Mouse (Mus musculus): ENCODE measurements around the gene Olfr320. TPM values are rescaled to one million over a fixed set of nuclear protein-coding genes. Genes with fewer than 3 reads are reported as not detected.

Olfr320 gene
- total RNA-seq (2014; rRNA removed) (not detected in 2 replicates), polyA plus RNA-seq (2015; fragmentation: Nextera tagmentation; extraction: Ambion mirVana) (not detected in 2 replicates)

GRCm38 (mm10) chr11:58680799-58681198 is at the start of gene Olfr320:
Gene Olfr320 (plus strand): TSS chr11:58681099.
- TF ChIP-seq CTCF (IDR thresholded peaks at IDR 0.05; ENCODE audit: low read depth) = no peak
- H3K27me3 ChIP-seq (ENCODE audit: insufficient read depth, low read length) = no peaks in the 10 kb centered on the region
- 94% methylated on average over 1 of the region's 1 CpGs for WGBS
- H3K9ac ChIP-seq (replicated peaks; ENCODE audit: low read length) = no peak within 1 kb of the TSS
- H3K4me2 ChIP-seq (ENCODE audit: low read depth, low read length) = no peak within 1 kb of the TSS
- no peaks in the 10 kb centered on the region for H3K9me3 ChIP-seq (ENCODE audit: low read length)
- no peak for ATAC-seq
- H3K4me1 ChIP-seq (ENCODE audit: insufficient read depth, low read length) = no peaks in the 10 kb centered on the region
- H3K4me3 ChIP-seq (ENCODE audit: low read length) = no peak within 1 kb of the TSS
- H3K36me3 ChIP-seq (ENCODE audit: insufficient read depth, low read length) = no peaks in the 10 kb centered on the region
- no peak for DNase-seq (ENCODE audit: low spot score)
- no peak within 1 kb of the TSS for H3K27ac ChIP-seq

- no peaks in the 10 kb centered on the region for H3K36me3 ChIP-seq (ENCODE audit: insufficient read depth, low read length)
- no peaks in the 10 kb centered on the region for H3K27me3 ChIP-seq (ENCODE audit: insufficient read depth, low read length)
- no peak overlapping the region for H3K27ac ChIP-seq
- H3K9ac ChIP-seq (replicated peaks; ENCODE audit: low read length) = no peak overlapping the region
- ATAC-seq (no peak), DNase-seq (ENCODE audit: low spot score) (no peak)
- no peak for TF ChIP-seq CTCF (IDR thresholded peaks at IDR 0.05; ENCODE audit: low read depth)
- H3K4me1 ChIP-seq (ENCODE audit: insufficient read depth, low read length) = no peaks in the 10 kb centered on the region
- WGBS = 53% methylated on average over 4 of the region's 4 CpGs
- H3K9me3 ChIP-seq (ENCODE audit: low read length) = no peaks in the 10 kb centered on the region
- no peak overlapping the region for H3K4me2 ChIP-seq (ENCODE audit: low read depth, low read length)
- H3K4me3 ChIP-seq (ENCODE audit: low read length) = no peak overlapping the region
Measured at GRCm38 (mm10) chr11:58634878-58635277, 46.0 kb upstream of the Olfr320 start.

GRCm38 (mm10) chr11:58636376-58636977 is 44.4 kb upstream of the Olfr320 start:
- Histone ChIP-seq H3K9ac (replicated peaks; ENCODE audit: low read length) (no peak overlapping the region), H3K36me3 (ENCODE audit: insufficient read depth, low read length) (no peaks in the 10 kb centered on the region), H3K27me3 (ENCODE audit: insufficient read depth, low read length) (no peaks in the 10 kb centered on the region), H3K4me1 (ENCODE audit: insufficient read depth, low read length) (no peaks in the 10 kb centered on the region), H3K4me3 (ENCODE audit: low read length) (no peak overlapping the region), H3K9me3 (ENCODE audit: low read length) (no peaks in the 10 kb centered on the region), H3K27ac (no peak overlapping the region), H3K4me2 (ENCODE audit: low read depth, low read length) (no peak overlapping the region)
- peak; percentile 85 for TF ChIP-seq CTCF (IDR thresholded peaks at IDR 0.05; ENCODE audit: low read depth)
- DNase-seq (ENCODE audit: low spot score) (peak; percentile 69), ATAC-seq (no peak)
- 22% methylated on average over 3 of the region's 4 CpGs for WGBS

GRCm38 (mm10) chr11:58638176-58638701 is 42.7 kb upstream of the Olfr320 start:
- no peak overlapping the region for H3K4me3 ChIP-seq (ENCODE audit: low read length)
- TF ChIP-seq CTCF (IDR thresholded peaks at IDR 0.05; ENCODE audit: low read depth) = no peak
- no peak overlapping the region for H3K27ac ChIP-seq
- H3K4me1 ChIP-seq (ENCODE audit: insufficient read depth, low read length) = no peaks in the 10 kb centered on the region
- 67% methylated on average over 7 of the region's 7 CpGs for WGBS
- no peaks in the 10 kb centered on the region for H3K36me3 ChIP-seq (ENCODE audit: insufficient read depth, low read length)
- DNase-seq (ENCODE audit: low spot score) (no peak), ATAC-seq (no peak)
- H3K9ac ChIP-seq (replicated peaks; ENCODE audit: low read length) = no peak overlapping the region
- H3K4me2 ChIP-seq (ENCODE audit: low read depth, low read length) = no peak overlapping the region
- H3K27me3 ChIP-seq (ENCODE audit: insufficient read depth, low read length) = no peaks in the 10 kb centered on the region
- H3K9me3 ChIP-seq (ENCODE audit: low read length) = no peaks in the 10 kb centered on the region

GRCm38 (mm10) chr11:58640272-58640867 is 40.5 kb upstream of the Olfr320 start, which contains the start of gene Trim58:
Gene Trim58 (plus strand): TSS chr11:58640465.
- H3K27me3 ChIP-seq (ENCODE audit: insufficient read depth, low read length) = no peaks in the 10 kb centered on the region
- 2% methylated on average over 34 of the region's 34 CpGs for WGBS
- H3K4me2 ChIP-seq (ENCODE audit: low read depth, low read length) = peak within 1 kb of the TSS; percentile 90
- no peak for TF ChIP-seq CTCF (IDR thresholded peaks at IDR 0.05; ENCODE audit: low read depth)
- H3K4me1 ChIP-seq (ENCODE audit: insufficient read depth, low read length) = no peaks in the 10 kb centered on the region
- H3K36me3 ChIP-seq (ENCODE audit: insufficient read depth, low read length) = no peaks in the 10 kb centered on the region
- no peaks in the 10 kb centered on the region for H3K9me3 ChIP-seq (ENCODE audit: low read length)
- peak within 1 kb of the TSS; percentile 45 for H3K4me3 ChIP-seq (ENCODE audit: low read length)
- H3K9ac ChIP-seq (replicated peaks; ENCODE audit: low read length) = peak within 1 kb of the TSS; percentile 43
- no peak within 1 kb of the TSS for H3K27ac ChIP-seq
- peak; percentile 39 for DNase-seq (ENCODE audit: low spot score)
- ATAC-seq = peak; percentile 53; the same call in 1 of the 2 replicates

GRCm38 (mm10) chr11:58641057-58641456 is 39.8 kb upstream of the Olfr320 start:
- H3K4me1 ChIP-seq (ENCODE audit: insufficient read depth, low read length) = no peaks in the 10 kb centered on the region
- peak overlapping the region; percentile 45 for H3K4me3 ChIP-seq (ENCODE audit: low read length)
- no peaks in the 10 kb centered on the region for H3K36me3 ChIP-seq (ENCODE audit: insufficient read depth, low read length)
- no peak for TF ChIP-seq CTCF (IDR thresholded peaks at IDR 0.05; ENCODE audit: low read depth)
- DNase-seq (ENCODE audit: low spot score) (no peak), ATAC-seq (no peak)
- WGBS = 34% methylated on average over 14 of the region's 14 CpGs
- H3K9me3 ChIP-seq (ENCODE audit: low read length) = no peaks in the 10 kb centered on the region
- H3K27ac ChIP-seq = no peak overlapping the region
- H3K27me3 ChIP-seq (ENCODE audit: insufficient read depth, low read length) = no peaks in the 10 kb centered on the region
- peak overlapping the region; percentile 43; the same call in 1 of the 2 replicates for H3K9ac ChIP-seq (replicated peaks; ENCODE audit: low read length)
- H3K4me2 ChIP-seq (ENCODE audit: low read depth, low read length) = peak overlapping the region; percentile 90

Data from hindbrain, postnatal 0 days (tissue).